Comparison of ENCODE assay signal across 23 mouse cellular contexts in the genomic region with DNA sequence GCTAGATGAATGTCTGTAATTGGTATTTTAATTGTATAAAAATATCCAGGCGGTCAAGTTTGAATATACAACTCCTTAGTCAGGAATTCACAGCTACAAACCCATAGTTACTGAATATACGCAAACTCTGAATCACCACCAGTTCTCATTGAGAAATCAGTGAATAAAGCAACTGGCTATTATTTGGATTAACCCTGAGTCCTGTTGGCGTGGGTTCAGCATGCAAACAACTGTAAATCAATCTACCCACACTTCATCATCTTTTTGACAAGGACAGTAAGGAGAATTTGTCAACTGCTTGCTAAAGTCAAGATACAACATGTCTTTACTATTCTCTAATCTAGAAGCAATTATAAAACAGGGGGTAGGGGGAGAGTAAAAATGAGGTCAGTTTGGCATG.
DNase-seq lines count a peak whose midpoint lies in the region; ATAC-seq lines count a peak whose summit lies in the region.
"Had no signal": no experiment of that assay in that cellular context is flagged by ENCODE, and none has a peak within 500 bp of the region (broad histone marks: within the 10 kb centered on the region; RNA-seq: fewer than 3 reads in every experiment).

No protein-coding gene starts in this region.

- H3K27ac ChIP-seq in midbrain, embryonic 14.5 days (replicated peaks; ENCODE audit: low read depth, low read length), result no peak overlapping the region
- H3K27ac ChIP-seq: heart, embryonic 13.5 days; hindbrain, embryonic 13.5 days; limb, embryonic 13.5 days; liver, embryonic 15.5 days had no signal

- no peak for ATAC-seq in midbrain, embryonic 14.5 days (ENCODE audit: low FRiP score, low TSS enrichment)
- ATAC-seq: forebrain, postnatal 0 days; inflammation-experienced regulatory T-cells, adult 6 months had no signal

- no peaks in the 10 kb centered on the region for H3K27me3 ChIP-seq in midbrain, embryonic 14.5 days (ENCODE audit: control insufficient read depth, insufficient read depth, low read length)
- H3K27me3 ChIP-seq: CH12.LX; heart, embryonic 13.5 days; hindbrain, embryonic 13.5 days; limb, embryonic 13.5 days; liver, embryonic 15.5 days had no signal

- H3K9ac ChIP-seq in midbrain, embryonic 14.5 days (replicated peaks; ENCODE audit: low read length), result no peak overlapping the region
- H3K9ac ChIP-seq: forebrain, postnatal 0 days; heart, embryonic 13.5 days; hindbrain, embryonic 13.5 days; limb, embryonic 13.5 days; liver, embryonic 15.5 days had no signal

- 85% methylated on average over 3 of the region's 3 CpGs for WGBS in midbrain, embryonic 14.5 days

- no peaks in the 10 kb centered on the region for H3K9me3 ChIP-seq in midbrain, embryonic 14.5 days (ENCODE audit: control insufficient read depth, low read length)
- H3K9me3 ChIP-seq: heart, embryonic 13.5 days; hindbrain, embryonic 13.5 days; limb, embryonic 13.5 days; liver, embryonic 15.5 days had no signal

- H3K4me1 ChIP-seq in midbrain, embryonic 14.5 days (ENCODE audit: control insufficient read depth, insufficient read depth, low read length), result no peaks in the 10 kb centered on the region
- H3K4me1 ChIP-seq: hindbrain, embryonic 13.5 days; limb, embryonic 13.5 days; liver, embryonic 15.5 days had no signal

- H3K4me3 ChIP-seq in midbrain, embryonic 14.5 days (replicated peaks; ENCODE audit: low read depth, low read length), result no peak overlapping the region
- H3K4me3 ChIP-seq: heart, embryonic 13.5 days; hindbrain, embryonic 13.5 days; limb, embryonic 13.5 days; liver, embryonic 15.5 days had no signal

- H3K4me2 ChIP-seq in midbrain, embryonic 14.5 days (ENCODE audit: low read length), result no peak overlapping the region
- H3K4me2 ChIP-seq: heart, embryonic 13.5 days; hindbrain, embryonic 13.5 days; limb, embryonic 13.5 days; liver, embryonic 15.5 days; midbrain, embryonic 11.5 days had no signal

- DNase-seq in adrenal gland, adult (ENCODE audit: inconsistent age in 2 of 2, low spot score in 1 of 2), result peak; percentile 19 to 88
- no peak for DNase-seq in adrenal gland, postnatal 4 days (ENCODE audit: low spot score in 2 of 2)
- DNase-seq in urinary bladder, postnatal 14 days (ENCODE audit: low spot score), result peak; percentile 45
- DNase-seq in urinary bladder, postnatal 4 days (ENCODE audit: low spot score in 2 of 2), result no peak
- peak; percentile 63 for DNase-seq in adrenal gland, postnatal 10 days
- DNase-seq in ovary, postnatal 14 days (ENCODE audit: low spot score), result no peak
- no peak for DNase-seq in cerebellum, adult 11-12 months
- no peak for DNase-seq in midbrain, embryonic 14.5 days
- DNase-seq: cerebellum, postnatal 14 days; embryo, embryonic 11 days; forebrain, postnatal 0 days; heart, adult 11 months; kidney, adult 2 months; kidney, postnatal 10 days; right cerebral cortex, adult 18-20 months; thymus, postnatal 25 days had no signal

- H3K36me3 ChIP-seq in midbrain, embryonic 14.5 days (ENCODE audit: control insufficient read depth, insufficient read depth, low read length), result no peaks in the 10 kb centered on the region
- H3K36me3 ChIP-seq: hindbrain, embryonic 13.5 days; limb, embryonic 13.5 days; liver, embryonic 15.5 days had no signal

Comparison
In these comparisons a context has a peak if more than half of its experiments do, and no peak if none do; other contexts are left out.
1. DNase-seq: peak in adrenal gland, adult (2 of 2), urinary bladder, postnatal 14 days (single experiment) and adrenal gland, postnatal 10 days (single experiment); none in adrenal gland, postnatal 4 days (0 of 2), urinary bladder, postnatal 4 days (0 of 2), ovary, postnatal 14 days (single experiment), cerebellum, adult 11-12 months (single experiment) and midbrain, embryonic 14.5 days (single experiment).